Mouse (Mus musculus): ENCODE data around the gene Arl11. TPM values are rescaled to one million over a fixed set of nuclear protein-coding genes. Genes with fewer than 3 reads are reported as not detected.

The Arl11 gene
- polyA plus RNA-seq (2012; rRNA removed) (1.1 and 1.2 TPM in 2 replicates), polyA plus RNA-seq (2014; fragmentation: Nextera tagmentation; extraction: Ambion mirVana) (0.70 and 0.81 TPM in 2 replicates)

DNA sequence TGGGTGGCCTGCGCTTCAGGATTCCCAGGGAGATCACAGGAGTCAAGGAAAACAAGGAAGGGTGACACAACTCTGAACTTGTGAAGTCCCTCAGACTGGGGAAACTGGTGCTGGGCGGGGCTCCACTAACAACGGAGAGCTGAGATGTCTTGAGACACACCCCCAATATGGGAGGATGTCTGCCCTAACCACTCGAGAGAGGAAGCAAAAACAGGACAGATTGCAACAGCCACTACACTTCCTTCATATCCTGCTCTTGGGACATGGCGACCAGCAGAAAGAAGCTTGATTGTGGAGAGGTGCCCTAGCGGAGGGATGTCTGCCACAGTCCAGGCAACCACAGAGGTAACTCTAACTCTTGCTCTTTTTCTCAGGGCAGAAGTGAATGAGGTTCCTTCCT is at the start of gene Arl11:
TSS of gene Arl11 (plus strand) at position 161 of the 400 bp plus-strand sequence.
- Histone ChIP-seq H3K4me1 (ENCODE audit: control insufficient read depth, insufficient read depth, low read length) (peaks cover 18% of the 10 kb centered on the region), H3K9ac (ENCODE audit: low read depth, low read length, severe bottlenecking) (0 out of 2 replicates have a peak within 1 kb of the TSS, but pooled peaks have one; percentile 1), H3K27ac (replicated peaks; ENCODE audit: low read depth, low read length) (0 out of 2 replicates have a peak within 1 kb of the TSS, but pooled peaks have one; percentile 33), H3K36me3 (ENCODE audit: control insufficient read depth, insufficient read depth, low read length) (no peaks in the 10 kb centered on the region), H3K27me3 (ENCODE audit: control insufficient read depth, insufficient read depth, low read length) (no peaks in the 10 kb centered on the region), H3K4me3 (replicated peaks; ENCODE audit: low read length) (no peak within 1 kb of the TSS), H3K4me2 (replicated peaks; ENCODE audit: low read depth, low read length, severe bottlenecking) (no peak within 1 kb of the TSS), H3K9me3 (ENCODE audit: control insufficient read depth, low read length) (no peaks in the 10 kb centered on the region)
- 61% methylated on average over 6 of the region's 6 CpGs for WGBS
- no peak for TF ChIP-seq POLR2A (IDR thresholded peaks at IDR 0.05; ENCODE audit: borderline replicate concordance, extremely low read depth, insufficient read depth, insufficient read length)
- ATAC-seq (ENCODE audit: low FRiP score, low read depth) (no peak), DNase-seq (ENCODE audit: low spot score) (no peak)

DNA sequence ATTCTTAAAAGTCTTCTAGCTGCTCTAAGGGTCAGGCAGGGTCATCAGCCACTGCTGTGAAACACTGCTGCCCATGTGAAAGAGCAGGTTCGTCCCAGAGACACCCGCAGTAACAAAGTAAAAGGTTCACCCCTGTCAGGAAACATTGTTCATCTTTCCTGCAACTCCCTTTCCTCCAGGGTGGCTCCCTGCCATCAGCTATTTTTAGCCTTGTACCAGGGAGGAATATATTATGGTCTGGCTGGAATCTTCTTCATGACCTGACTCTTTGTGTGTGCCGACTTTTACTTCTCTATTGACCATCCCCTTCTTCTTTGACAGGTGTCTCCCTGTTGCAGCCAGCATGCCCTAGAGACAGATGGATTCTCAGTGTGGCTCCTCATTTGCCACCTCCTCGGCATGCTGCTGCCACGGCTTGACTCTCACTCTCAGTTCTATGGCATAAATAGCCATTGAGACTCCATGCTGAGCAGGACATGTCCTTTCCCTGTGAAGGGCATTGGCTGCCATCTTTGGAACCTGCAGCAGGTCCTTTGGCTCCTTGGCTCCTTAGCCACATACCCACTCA is 41.6 kb upstream of the Arl11 start:
- DNase-seq (ENCODE audit: low spot score), result no peak
- Histone ChIP-seq H3K4me3 (replicated peaks; ENCODE audit: low read length) (no peak overlapping the region), H3K9ac (ENCODE audit: low read depth, low read length, severe bottlenecking) (no peak overlapping the region), H3K4me2 (replicated peaks; ENCODE audit: low read depth, low read length, severe bottlenecking) (no peak overlapping the region), H3K27ac (replicated peaks; ENCODE audit: low read depth, low read length) (no peak overlapping the region), H3K27me3 (ENCODE audit: control insufficient read depth, insufficient read depth, low read length) (no peaks in the 10 kb centered on the region; the same call in 1 of the 2 replicates), H3K9me3 (ENCODE audit: control insufficient read depth, low read length) (no peaks in the 10 kb centered on the region), H3K36me3 (ENCODE audit: control insufficient read depth, insufficient read depth, low read length) (no peaks in the 10 kb centered on the region), H3K4me1 (ENCODE audit: control insufficient read depth, insufficient read depth, low read length) (no peaks in the 10 kb centered on the region)
- 65% methylated on average over 5 of the region's 5 CpGs for WGBS
- TF ChIP-seq POLR2A (IDR thresholded peaks at IDR 0.05; ENCODE audit: borderline replicate concordance, extremely low read depth, insufficient read depth, insufficient read length), result no peak
- ATAC-seq (ENCODE audit: low FRiP score, low read depth), result no peak

DNA sequence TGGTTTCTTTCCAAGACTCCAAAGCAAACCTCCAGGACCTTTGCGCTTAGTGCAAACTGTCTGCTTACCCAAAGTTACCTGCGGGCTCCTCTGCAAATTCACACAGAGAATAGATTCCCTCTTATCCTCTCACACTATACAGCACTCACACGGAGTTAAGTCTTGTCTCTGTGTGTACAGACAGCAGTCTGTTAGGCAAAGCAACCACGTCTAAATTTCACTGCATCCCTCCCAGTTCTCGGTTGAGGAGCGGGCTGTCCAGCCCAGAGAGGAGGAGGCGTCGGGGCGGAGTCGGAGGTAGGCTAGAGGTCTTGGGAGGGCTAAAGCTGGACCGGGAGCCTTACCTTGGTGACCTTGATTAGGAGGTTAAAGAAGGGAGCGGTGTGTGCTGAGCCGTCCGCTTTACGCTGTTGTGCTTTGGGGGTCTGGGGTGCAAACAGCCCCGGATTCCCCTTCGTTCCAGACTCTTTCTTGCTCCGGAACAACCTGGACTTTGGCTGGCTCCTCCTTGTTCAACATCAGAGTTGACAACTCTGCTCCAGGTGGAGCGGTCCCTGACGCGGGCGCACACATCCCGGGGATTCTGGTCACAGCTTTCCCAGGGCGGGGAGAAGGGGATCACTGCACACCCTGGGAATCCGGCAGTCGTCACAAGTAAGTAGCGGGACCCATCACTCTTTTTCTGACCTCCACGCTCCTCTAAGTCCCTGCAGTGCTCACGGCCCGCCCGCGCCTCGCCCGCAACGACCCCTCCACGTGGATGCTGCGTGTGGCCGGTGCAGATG is 34.9 kb upstream of the Arl11 start:
- Histone ChIP-seq H3K36me3 (ENCODE audit: control insufficient read depth, insufficient read depth, low read length) (no peaks in the 10 kb centered on the region), H3K4me3 (replicated peaks; ENCODE audit: low read length) (peak overlapping the region; percentile 22), H3K9me3 (ENCODE audit: control insufficient read depth, low read length) (no peaks in the 10 kb centered on the region), H3K9ac (ENCODE audit: low read depth, low read length, severe bottlenecking) (0 out of 2 replicates have a peak overlapping the region, but pooled peaks have one; percentile 17), H3K4me2 (replicated peaks; ENCODE audit: low read depth, low read length, severe bottlenecking) (peak overlapping the region; percentile 40), H3K27ac (replicated peaks; ENCODE audit: low read depth, low read length) (no peak overlapping the region), H3K4me1 (ENCODE audit: control insufficient read depth, insufficient read depth, low read length) (no peaks in the 10 kb centered on the region), H3K27me3 (ENCODE audit: control insufficient read depth, insufficient read depth, low read length) (peaks cover 28% of the 10 kb centered on the region)
- ATAC-seq (ENCODE audit: low FRiP score, low read depth) (no peak), DNase-seq (ENCODE audit: low spot score) (no peak)
- TF ChIP-seq POLR2A (IDR thresholded peaks at IDR 0.05; ENCODE audit: borderline replicate concordance, extremely low read depth, insufficient read depth, insufficient read length), result no peak
- 5% methylated on average over 37 of the region's 38 CpGs for whole genome bisulfite sequencing

DNA sequence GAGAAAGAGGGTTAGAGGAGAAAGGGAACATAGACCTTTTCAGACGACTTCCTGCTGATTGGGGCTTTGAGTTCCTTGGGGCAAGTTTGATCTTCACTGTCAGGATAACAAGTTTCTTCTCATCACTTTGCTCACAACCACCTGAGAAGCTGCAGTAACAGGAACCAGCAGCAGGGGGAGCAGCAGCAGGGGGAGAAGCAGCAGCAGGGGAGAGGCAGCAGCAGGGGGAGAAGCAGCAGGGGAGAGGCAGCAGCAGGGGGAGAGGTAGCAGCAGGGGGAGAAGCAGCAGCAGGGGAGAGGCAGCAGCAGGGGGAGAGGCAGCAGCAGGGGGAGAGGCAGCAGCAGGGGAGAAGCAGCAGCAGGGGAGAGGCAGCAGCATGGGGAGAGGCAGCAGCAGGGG is 32.3 kb upstream of the Arl11 start:
- DNase-seq (ENCODE audit: low spot score), result no peak

DNA sequence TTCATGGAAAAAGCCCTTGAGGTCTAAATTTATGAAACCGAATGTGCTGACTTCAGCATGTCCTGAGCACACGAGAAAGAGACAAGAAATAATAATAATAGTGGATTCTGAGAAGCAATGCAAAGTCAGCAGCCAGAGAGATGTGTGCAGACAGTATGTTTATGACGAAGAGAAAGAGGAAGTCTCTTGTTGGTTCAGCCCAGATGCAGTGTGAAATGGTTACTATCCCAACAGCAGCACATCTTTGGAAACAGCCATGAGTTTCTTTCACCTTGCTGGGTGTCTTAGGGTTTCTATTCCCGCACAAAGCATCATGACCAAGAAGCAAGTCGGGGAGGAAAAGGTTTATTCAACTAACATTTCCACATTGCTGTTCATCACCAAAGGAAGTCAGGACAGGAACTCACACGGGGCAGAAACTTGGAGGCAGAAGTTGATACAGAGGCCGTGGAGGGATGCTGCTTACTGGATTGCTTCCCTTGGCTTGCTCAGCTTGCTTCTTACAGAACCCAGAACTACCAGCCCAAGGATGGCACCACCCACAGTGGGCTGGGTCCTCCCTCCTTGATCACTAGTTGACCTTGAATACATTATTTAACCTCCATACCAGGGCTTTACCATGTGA is 30.8 kb upstream of the Arl11 start:
- Histone ChIP-seq H3K9ac (ENCODE audit: low read depth, low read length, severe bottlenecking) (no peak overlapping the region), H3K4me1 (ENCODE audit: control insufficient read depth, insufficient read depth, low read length) (no peaks in the 10 kb centered on the region), H3K9me3 (ENCODE audit: control insufficient read depth, low read length) (no peaks in the 10 kb centered on the region), H3K4me2 (replicated peaks; ENCODE audit: low read depth, low read length, severe bottlenecking) (no peak overlapping the region), H3K36me3 (ENCODE audit: control insufficient read depth, insufficient read depth, low read length) (no peaks in the 10 kb centered on the region), H3K4me3 (replicated peaks; ENCODE audit: low read length) (no peak overlapping the region), H3K27ac (replicated peaks; ENCODE audit: low read depth, low read length) (no peak overlapping the region), H3K27me3 (ENCODE audit: control insufficient read depth, insufficient read depth, low read length) (peaks cover 24% of the 10 kb centered on the region)
- DNase-seq (ENCODE audit: low spot score), result no peak
- no peak for ATAC-seq (ENCODE audit: low FRiP score, low read depth)
- no peak for TF ChIP-seq POLR2A (IDR thresholded peaks at IDR 0.05; ENCODE audit: borderline replicate concordance, extremely low read depth, insufficient read depth, insufficient read length)
- whole genome bisulfite sequencing, result 83% methylated on average over 7 of the region's 7 CpGs

More for the DNA sequence above, 32.3 kb upstream of the Arl11 start:
- no peak overlapping the region for H3K4me3 ChIP-seq (replicated peaks; ENCODE audit: low read length)
- H3K36me3 ChIP-seq (ENCODE audit: control insufficient read depth, insufficient read depth, low read length), result no peaks in the 10 kb centered on the region
- H3K27ac ChIP-seq (replicated peaks; ENCODE audit: low read depth, low read length), result no peak overlapping the region
- no peak overlapping the region for H3K9ac ChIP-seq (ENCODE audit: low read depth, low read length, severe bottlenecking)
- no peak overlapping the region for H3K4me2 ChIP-seq (replicated peaks; ENCODE audit: low read depth, low read length, severe bottlenecking)
- no peak for TF ChIP-seq POLR2A (IDR thresholded peaks at IDR 0.05; ENCODE audit: borderline replicate concordance, extremely low read depth, insufficient read depth, insufficient read length)
- no peak for ATAC-seq (ENCODE audit: low FRiP score, low read depth)
- peaks cover 28% of the 10 kb centered on the region for H3K27me3 ChIP-seq (ENCODE audit: control insufficient read depth, insufficient read depth, low read length)
- 38% methylated on average over 1 of the region's 1 CpGs for WGBS
- H3K9me3 ChIP-seq (ENCODE audit: control insufficient read depth, low read length), result no peaks in the 10 kb centered on the region
- no peaks in the 10 kb centered on the region for H3K4me1 ChIP-seq (ENCODE audit: control insufficient read depth, insufficient read depth, low read length)
